Mouse (Mus musculus): Measurements from ENCODE around the gene Park7. TPM values are rescaled to one million over a fixed set of nuclear protein-coding genes. Genes with fewer than 3 reads are reported as not detected.
"Not testable (repeated sequence)": the region's sequence is repeated elsewhere in the genome, so short reads cannot be mapped to it uniquely, and the experiment has no call there.

The Park7 gene
- polyA plus RNA-seq, 1 experiment = 34.4 TPM

DNA sequence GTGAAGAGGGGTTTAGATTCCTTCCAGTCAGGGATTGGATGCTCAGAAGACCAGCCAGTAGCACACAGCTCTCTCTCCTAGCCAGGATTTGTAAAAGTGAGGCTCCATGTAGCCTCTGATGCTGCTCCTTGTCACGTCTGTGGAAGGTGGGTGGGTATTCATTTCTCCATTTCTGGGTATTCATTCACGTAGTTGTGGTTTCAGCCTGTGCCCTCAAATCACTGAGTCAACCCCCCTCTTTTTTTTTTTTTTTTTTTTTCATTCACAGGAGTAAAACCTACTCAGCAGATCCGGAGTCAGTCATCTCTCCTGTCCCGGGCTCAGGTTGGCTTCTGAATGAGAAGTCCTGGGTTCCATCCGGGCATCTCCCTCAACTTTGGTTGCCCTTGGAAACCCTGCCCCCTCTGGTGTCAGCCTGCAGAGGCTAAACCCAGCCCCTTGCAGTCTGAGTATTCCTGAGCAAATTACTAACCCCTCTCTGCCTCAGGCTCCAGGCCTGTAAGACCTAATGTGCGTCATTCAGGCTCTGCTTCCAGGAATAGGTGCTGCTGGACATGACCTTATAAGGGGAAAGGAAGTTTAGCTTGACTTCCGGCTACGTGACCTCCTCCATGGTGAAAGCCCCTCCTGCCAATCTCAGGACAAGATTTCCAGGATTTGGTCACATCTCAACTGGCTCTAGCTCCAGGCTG is 3.2 kb upstream of the Park7 start:
- Histone ChIP-seq H3K4me3 (replicated peaks) (no peak overlapping the region), H3K9me3 (ENCODE audit: control insufficient read depth, low read length) (no peaks in the 10 kb centered on the region), H3K4me1 (ENCODE audit: control insufficient read depth) (peaks cover 28% of the 10 kb centered on the region), H3K27me3 (ENCODE audit: control insufficient read depth) (no peaks in the 10 kb centered on the region), H3K36me3 (ENCODE audit: control insufficient read depth) (no peaks in the 10 kb centered on the region)
- TF ChIP-seq TAL1 (IDR thresholded peaks at IDR 0.05; ENCODE audit: low read length) (no peak), GATA1 (IDR thresholded peaks at IDR 0.05; ENCODE audit: low read length) (no peak)

DNA sequence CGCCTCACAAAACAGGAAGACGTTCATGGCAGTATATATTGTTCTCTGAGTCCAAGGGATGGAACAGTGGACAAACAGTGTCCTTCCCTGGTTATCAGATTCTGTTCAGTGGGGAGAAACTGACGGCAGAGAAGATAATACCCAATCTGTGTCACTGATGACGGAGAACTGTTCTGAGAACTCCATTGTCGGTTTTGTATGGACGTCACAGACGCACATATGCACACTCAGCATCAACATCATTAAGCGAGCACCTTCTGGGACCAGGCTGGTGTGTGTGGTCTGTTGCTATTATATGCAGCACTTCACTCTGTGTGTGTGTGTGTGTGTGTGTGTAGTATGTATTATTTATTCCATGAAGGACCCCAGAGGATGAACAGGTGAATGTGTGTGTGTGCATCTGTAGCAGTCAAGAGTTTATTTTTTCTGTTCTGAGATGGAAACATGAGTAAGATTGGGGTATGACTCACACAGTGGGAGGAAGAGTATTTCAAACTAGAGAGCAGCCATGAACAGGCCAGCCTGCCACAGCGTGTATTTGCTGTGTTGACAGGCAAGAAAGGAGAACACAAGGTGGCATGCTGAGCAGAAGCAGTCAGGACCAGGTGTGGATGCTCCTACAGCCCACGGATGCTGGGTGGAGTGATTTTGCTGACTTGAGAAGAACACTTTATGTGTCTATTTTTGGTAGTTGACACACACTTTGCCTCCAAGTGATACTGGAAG is 1.1 kb upstream of the Park7 start:
- Histone ChIP-seq H3K36me3 (ENCODE audit: control insufficient read depth) (no peaks in the 10 kb centered on the region), H3K4me3 (replicated peaks) (peak overlapping the region; percentile 96), H3K9me3 (ENCODE audit: control insufficient read depth, low read length) (no peaks in the 10 kb centered on the region), H3K4me1 (ENCODE audit: control insufficient read depth) (peaks cover 38% of the 10 kb centered on the region), H3K27me3 (ENCODE audit: control insufficient read depth) (no peaks in the 10 kb centered on the region)
- TF ChIP-seq TAL1 (IDR thresholded peaks at IDR 0.05; ENCODE audit: low read length) (no peak), GATA1 (IDR thresholded peaks at IDR 0.05; ENCODE audit: low read length) (no peak)

DNA sequence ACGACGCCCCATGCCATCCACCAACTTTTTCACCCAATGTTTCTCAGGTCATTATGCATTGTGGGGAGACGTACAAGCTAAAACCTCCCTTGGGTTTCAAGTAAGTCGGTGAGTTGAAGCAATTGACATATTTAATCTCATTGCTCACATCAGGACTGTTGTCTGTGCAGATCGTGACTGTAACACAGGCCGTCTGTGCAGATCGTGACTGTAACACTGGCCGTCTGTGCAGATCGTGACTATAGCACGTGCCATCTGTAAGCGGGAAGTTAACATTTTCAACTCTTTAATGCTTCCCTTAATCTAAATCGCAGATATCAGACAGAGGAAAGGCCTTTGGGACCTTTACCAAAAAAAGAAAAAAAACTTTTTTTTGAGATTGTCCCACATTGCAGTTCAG is 494 bp downstream of the Park7 start:
- peaks cover 2% of the 10 kb centered on the region; the same call in 1 of the 2 replicates for H3K36me3 ChIP-seq (ENCODE audit: control insufficient read depth)
- H3K4me1 ChIP-seq (ENCODE audit: control insufficient read depth) = peaks cover 54% of the 10 kb centered on the region
- H3K27me3 ChIP-seq (ENCODE audit: control insufficient read depth) = no peaks in the 10 kb centered on the region
- H3K9me3 ChIP-seq (ENCODE audit: control insufficient read depth, low read length) = 0 out of 2 replicates have a peak, but pooled peaks cover 2% of the 10 kb centered on the region
- H3K4me3 ChIP-seq (replicated peaks) = peak overlapping the region; percentile 96
- TF ChIP-seq TAL1 (IDR thresholded peaks at IDR 0.05; ENCODE audit: low read length) (no peak), GATA1 (IDR thresholded peaks at IDR 0.05; ENCODE audit: low read length) (no peak)

DNA sequence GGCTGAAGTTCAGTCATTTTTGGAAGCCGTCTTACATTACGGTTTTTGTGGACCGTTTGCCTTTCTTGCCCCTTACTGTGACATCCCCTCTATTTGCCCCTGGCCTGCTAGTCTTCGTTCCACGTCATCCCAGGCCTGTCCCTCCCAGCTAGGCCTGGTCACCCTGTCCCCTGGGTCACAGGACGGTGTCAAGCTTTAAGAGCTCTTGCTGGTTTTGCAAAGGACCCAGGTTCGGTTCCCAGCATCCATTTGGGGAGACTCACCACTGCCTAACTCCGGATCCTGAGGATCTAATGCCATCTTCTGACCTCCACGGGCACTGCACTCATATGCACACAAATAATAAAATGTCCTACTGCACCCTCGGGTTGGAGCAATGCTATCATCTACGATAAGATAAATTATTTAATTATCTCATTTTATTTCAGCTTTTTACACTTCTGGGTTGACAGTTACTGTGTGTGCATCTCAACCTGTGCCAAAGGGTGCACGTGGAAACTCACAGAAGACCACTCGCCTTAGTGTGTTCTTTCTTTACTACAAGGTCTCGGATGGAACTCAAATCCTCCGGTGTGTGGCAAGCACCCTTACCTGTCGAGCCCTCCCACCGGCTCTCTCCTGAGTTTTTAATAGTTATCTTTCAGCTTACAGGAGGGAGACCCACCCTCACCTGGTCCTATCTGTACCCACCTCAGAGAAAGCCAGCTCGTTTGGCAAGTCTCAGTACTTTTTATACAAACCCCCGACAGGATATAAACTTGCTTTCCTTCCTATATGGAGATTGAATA is 3.9 kb downstream of the Park7 start:
- Histone ChIP-seq H3K9me3 (ENCODE audit: control insufficient read depth, low read length) (0 out of 2 replicates have a peak, but pooled peaks cover 2% of the 10 kb centered on the region), H3K36me3 (ENCODE audit: control insufficient read depth) (peaks cover 22% of the 10 kb centered on the region), H3K27me3 (ENCODE audit: control insufficient read depth) (no peaks in the 10 kb centered on the region), H3K4me1 (ENCODE audit: control insufficient read depth) (peaks cover 61% of the 10 kb centered on the region), H3K4me3 (replicated peaks) (peak overlapping the region; percentile 92)
- TF ChIP-seq GATA1 (IDR thresholded peaks at IDR 0.05; ENCODE audit: low read length) = no peak
- no peak for TF ChIP-seq TAL1 (IDR thresholded peaks at IDR 0.05; ENCODE audit: low read length)

DNA sequence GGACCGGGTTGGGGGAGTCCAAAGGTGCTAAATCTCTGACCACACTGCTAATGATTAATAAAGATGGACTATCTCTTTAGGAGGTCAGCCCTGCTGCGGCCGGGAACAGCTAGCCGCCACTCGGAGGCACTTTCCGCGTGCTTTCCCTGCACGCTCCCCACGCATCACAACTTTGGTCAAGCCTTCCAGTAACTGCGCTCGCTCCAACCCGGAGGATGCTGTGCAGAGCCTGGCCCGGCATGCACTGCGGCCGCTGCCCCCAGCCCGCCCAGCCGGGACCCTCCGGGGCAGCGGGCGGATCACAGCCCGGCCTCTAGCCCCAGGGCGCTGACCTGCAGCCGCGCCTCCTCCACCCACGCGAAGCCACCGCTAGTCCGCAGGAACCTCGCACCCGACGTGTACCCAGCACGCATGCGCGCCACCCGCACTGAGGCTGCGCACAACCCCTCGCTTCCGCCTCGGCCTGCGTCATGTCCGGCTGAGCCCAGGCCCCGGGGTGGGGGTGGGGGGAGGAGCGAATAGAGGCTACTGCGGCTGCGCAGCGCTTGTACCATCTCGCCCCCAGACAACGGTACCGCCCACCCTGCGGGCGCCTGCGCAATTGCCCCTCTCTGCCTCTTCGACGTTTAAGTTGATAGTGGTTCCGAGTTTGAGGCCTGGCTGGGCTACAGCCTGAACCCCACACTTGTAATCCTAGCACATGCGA is 4.6 kb downstream of the Park7 start:
- Histone ChIP-seq H3K27me3 (ENCODE audit: control insufficient read depth) (no peaks in the 10 kb centered on the region), H3K4me3 (replicated peaks) (peak overlapping the region; percentile 92), H3K4me1 (ENCODE audit: control insufficient read depth) (peaks cover 53% of the 10 kb centered on the region), H3K9me3 (ENCODE audit: control insufficient read depth, low read length) (0 out of 2 replicates have a peak, but pooled peaks cover 2% of the 10 kb centered on the region), H3K36me3 (ENCODE audit: control insufficient read depth) (peaks cover 28% of the 10 kb centered on the region)
- TF ChIP-seq GATA1 (IDR thresholded peaks at IDR 0.05; ENCODE audit: low read length) (no peak), TAL1 (IDR thresholded peaks at IDR 0.05; ENCODE audit: low read length) (no peak)

DNA sequence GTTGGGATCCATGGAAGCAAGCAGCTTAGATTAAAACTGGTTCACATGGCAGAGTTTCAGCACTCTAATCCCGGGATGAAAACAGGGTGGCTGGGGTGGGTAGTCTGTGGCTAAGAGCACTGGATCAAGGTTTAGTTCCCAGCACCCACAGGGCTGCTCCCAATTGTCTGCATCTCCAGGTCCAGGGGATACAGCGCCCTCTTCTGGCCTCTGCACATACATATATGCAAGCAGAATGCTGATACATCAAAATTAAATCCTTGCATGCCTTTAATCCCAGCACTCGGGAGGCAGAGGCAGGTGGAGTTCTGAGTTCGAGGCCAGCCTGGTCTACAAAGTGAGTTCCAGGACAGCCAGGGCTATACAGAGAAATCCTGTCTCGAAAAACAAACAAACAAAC is 5.7 kb downstream of the Park7 start:
- not testable (repeated sequence) for H3K9me3 ChIP-seq (ENCODE audit: control insufficient read depth, low read length); H3K4me3 ChIP-seq (replicated peaks); H3K27me3 ChIP-seq (ENCODE audit: control insufficient read depth)
- Histone ChIP-seq H3K36me3 (ENCODE audit: control insufficient read depth) (peaks cover 36% of the 10 kb centered on the region), H3K4me1 (ENCODE audit: control insufficient read depth) (peaks cover 47% of the 10 kb centered on the region)

DNA sequence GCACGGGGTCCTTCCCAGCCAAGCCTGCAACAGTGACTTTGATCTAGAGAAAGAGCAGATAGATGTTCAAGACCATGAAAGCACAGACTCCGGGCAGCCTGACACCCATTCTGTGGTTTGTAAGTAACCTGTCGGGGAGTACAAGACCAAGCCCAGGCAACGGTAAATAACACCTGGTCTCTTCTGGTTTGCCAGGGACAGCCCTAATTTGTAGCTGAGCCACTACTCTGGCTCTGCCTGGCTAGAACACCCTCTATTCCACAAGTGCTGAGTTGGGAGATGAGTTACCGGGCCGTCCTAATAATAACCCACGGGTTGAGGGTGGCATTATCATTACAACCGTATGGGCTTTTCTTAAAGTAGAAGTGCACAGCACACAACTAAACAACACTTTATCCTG is 7.1 kb downstream of the Park7 start:
- H3K27me3 ChIP-seq (ENCODE audit: control insufficient read depth) = no peaks in the 10 kb centered on the region
- no peak overlapping the region for H3K4me3 ChIP-seq (replicated peaks)
- H3K4me1 ChIP-seq (ENCODE audit: control insufficient read depth) = peaks cover 35% of the 10 kb centered on the region
- H3K9me3 ChIP-seq (ENCODE audit: control insufficient read depth, low read length) = 0 out of 2 replicates have a peak, but pooled peaks cover 2% of the 10 kb centered on the region
- H3K36me3 ChIP-seq (ENCODE audit: control insufficient read depth) = peaks cover 50% of the 10 kb centered on the region
- TF ChIP-seq GATA1 (IDR thresholded peaks at IDR 0.05; ENCODE audit: low read length) (no peak), TAL1 (IDR thresholded peaks at IDR 0.05; ENCODE audit: low read length) (no peak)

DNA sequence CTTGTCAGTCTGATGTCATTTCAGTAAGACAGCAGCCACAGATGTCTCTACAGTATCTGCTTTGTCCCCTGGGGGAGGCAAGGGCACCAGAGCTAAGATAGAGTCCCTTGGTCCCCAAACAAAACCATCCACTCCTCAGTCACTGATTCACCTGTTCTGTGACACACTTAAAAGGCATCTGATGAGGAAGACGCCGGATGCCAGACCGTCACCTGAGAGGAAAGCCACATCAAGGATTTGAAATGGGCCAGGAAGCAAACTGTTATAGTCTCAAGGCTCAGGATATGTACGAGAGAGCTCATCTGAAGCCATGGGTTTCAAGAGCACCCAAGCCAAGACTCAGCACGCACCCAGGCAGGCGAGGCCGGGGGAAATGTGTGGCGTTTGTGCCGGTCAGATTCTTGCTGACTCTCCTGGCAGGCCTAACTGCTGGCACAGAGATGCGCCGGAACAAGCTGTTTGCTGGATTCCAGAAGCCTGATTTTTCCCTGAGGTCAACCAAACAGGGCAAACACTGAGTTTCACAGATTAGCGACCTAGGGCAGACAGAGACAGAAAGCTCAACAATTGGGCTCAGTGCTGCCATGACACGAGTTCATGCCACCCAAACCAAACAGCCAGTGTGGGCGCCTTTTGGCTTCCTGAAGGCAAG is 11.0 kb downstream of the Park7 start:
- Histone ChIP-seq H3K9me3 (ENCODE audit: control insufficient read depth, low read length) (no peaks in the 10 kb centered on the region), H3K36me3 (ENCODE audit: control insufficient read depth) (peaks cover 85% of the 10 kb centered on the region), H3K4me1 (ENCODE audit: control insufficient read depth) (peaks cover 13% of the 10 kb centered on the region), H3K27me3 (ENCODE audit: control insufficient read depth) (no peaks in the 10 kb centered on the region), H3K4me3 (replicated peaks) (no peak overlapping the region)
- TF ChIP-seq GATA1 (IDR thresholded peaks at IDR 0.05; ENCODE audit: low read length) (no peak), TAL1 (IDR thresholded peaks at IDR 0.05; ENCODE audit: low read length) (no peak)
